In genomic region chr11:66122017-66122416, GRCm38 (mm10) we compare ENCODE assay signal across 9 mouse cellular contexts. TPM values are rescaled to one million over a fixed set of nuclear protein-coding genes. Genes with fewer than 3 reads are reported as not detected.
DNase-seq lines count a peak whose midpoint lies in the region; ATAC-seq and TF ChIP-seq lines count a peak whose summit lies in the region.
"Had no signal": no experiment of that assay in that cellular context is flagged by ENCODE, and none has a peak within 500 bp of the region (broad histone marks: within the 10 kb centered on the region; RNA-seq: fewer than 3 reads in every experiment).

No protein-coding gene starts in this region.

- H3K27me3 ChIP-seq in forebrain, embryonic 10.5 days (ENCODE audit: poor library complexity, severe bottlenecking) = no peaks in the 10 kb centered on the region
- H3K27me3 ChIP-seq in forebrain, embryonic 12.5 days = no peaks in the 10 kb centered on the region
- H3K27me3 ChIP-seq in kidney, postnatal 0 days (ENCODE audit: insufficient read depth, low read length) = no peaks in the 10 kb centered on the region
- H3K27me3 ChIP-seq: hindbrain, embryonic 15.5 days had no signal

- no peak overlapping the region for H3K4me3 ChIP-seq in forebrain, embryonic 10.5 days
- no peak overlapping the region for H3K4me3 ChIP-seq in forebrain, embryonic 12.5 days (replicated peaks)
- H3K4me3 ChIP-seq in kidney, postnatal 0 days (replicated peaks; ENCODE audit: low read depth, low read length) = no peak overlapping the region
- H3K4me3 ChIP-seq: hindbrain, embryonic 15.5 days had no signal

- H3K9me3 ChIP-seq in forebrain, embryonic 10.5 days = no peaks in the 10 kb centered on the region
- no peaks in the 10 kb centered on the region for H3K9me3 ChIP-seq in forebrain, embryonic 12.5 days
- H3K9me3 ChIP-seq in kidney, postnatal 0 days (replicated peaks; ENCODE audit: low read length) = no peaks in the 10 kb centered on the region
- H3K9me3 ChIP-seq: hindbrain, embryonic 15.5 days had no signal

- no peak overlapping the region for H3K27ac ChIP-seq in forebrain, embryonic 10.5 days
- no peak overlapping the region for H3K27ac ChIP-seq in forebrain, embryonic 12.5 days
- no peak overlapping the region for H3K27ac ChIP-seq in kidney, postnatal 0 days
- H3K27ac ChIP-seq: hindbrain, embryonic 15.5 days had no signal

- H3K4me2 ChIP-seq in forebrain, embryonic 12.5 days = no peak overlapping the region
- no peak overlapping the region for H3K4me2 ChIP-seq in kidney, postnatal 0 days (ENCODE audit: low read length)
- H3K4me2 ChIP-seq: hindbrain, embryonic 15.5 days had no signal

- peak; percentile 84 for TF ChIP-seq CTCF in kidney, postnatal 0 days (IDR thresholded peaks at IDR 0.05; ENCODE audit: low read depth)

- WGBS in forebrain, embryonic 10.5 days = 23% methylated on average over 3 of the region's 3 CpGs
- WGBS in forebrain, embryonic 12.5 days = 18% methylated on average over 3 of the region's 3 CpGs
- 16% methylated on average over 3 of the region's 3 CpGs for WGBS in kidney, postnatal 0 days

- DNase-seq in forebrain, embryonic 10.5 days (ENCODE audit: extremely low spot score, low spot score) = peak; percentile 51
- peak; percentile 22 for DNase-seq in urinary bladder, adult 2 months (ENCODE audit: low spot score)
- DNase-seq in urinary bladder, postnatal 10 days (ENCODE audit: low spot score) = no peak
- DNase-seq in embryo, embryonic 11.5 days (ENCODE audit: low read depth, low spot score) = peak; percentile 36
- peak; percentile 78 for DNase-seq in kidney, postnatal 0 days (ENCODE audit: low spot score)
- peak; percentile 4 to 6 for DNase-seq in lung, adult 18-20 months
- peak; percentile 52 for DNase-seq in right cerebral cortex, postnatal 25 days

- no peak for ATAC-seq in forebrain, embryonic 12.5 days (ENCODE audit: low FRiP score)
- no peak for ATAC-seq in kidney, postnatal 0 days (replicated peaks; ENCODE audit: low FRiP score, low read depth)

- no peaks in the 10 kb centered on the region for H3K36me3 ChIP-seq in forebrain, embryonic 10.5 days (replicated peaks)
- H3K36me3 ChIP-seq in forebrain, embryonic 12.5 days (replicated peaks) = no peaks in the 10 kb centered on the region
- H3K36me3 ChIP-seq in kidney, postnatal 0 days (ENCODE audit: insufficient read depth, low read length) = no peaks in the 10 kb centered on the region
- H3K36me3 ChIP-seq: hindbrain, embryonic 15.5 days had no signal

- no peaks in the 10 kb centered on the region for H3K4me1 ChIP-seq in forebrain, embryonic 10.5 days
- H3K4me1 ChIP-seq in forebrain, embryonic 12.5 days = no peaks in the 10 kb centered on the region
- no peaks in the 10 kb centered on the region for H3K4me1 ChIP-seq in kidney, postnatal 0 days (replicated peaks; ENCODE audit: insufficient read depth, low read length)
- H3K4me1 ChIP-seq: hindbrain, embryonic 15.5 days had no signal

- no peak overlapping the region for H3K9ac ChIP-seq in forebrain, embryonic 12.5 days
- no peak overlapping the region for H3K9ac ChIP-seq in kidney, postnatal 0 days (ENCODE audit: low read depth, low read length)
- H3K9ac ChIP-seq: hindbrain, embryonic 15.5 days had no signal

RNA-seq across cellular contexts. Expression of gene Dnah9, which starts 46.3 kb away (rescaled TPM):
- polyA plus RNA-seq in forebrain, embryonic 10.5 days (2016; fragmentation: Nextera tagmentation; extraction: Ambion mirVana) = 0.15 and 0.28 TPM in 2 replicates
- polyA plus RNA-seq in forebrain, embryonic 12.5 days (2016; fragmentation: Nextera tagmentation; extraction: Ambion mirVana) = 0.57 and 0.88 TPM in 2 replicates
- polyA plus RNA-seq in urinary bladder, adult 2 months (2012; rRNA removed) = 0.07 and 0.17 TPM in 2 replicates
- polyA plus RNA-seq in kidney, postnatal 0 days (2015; fragmentation: Nextera tagmentation; extraction: Ambion mirVana) = 0.09 TPM in 1 of 2 replicates, not detected in the other
